Mouse (Mus musculus) ES-E14 (cell line): ENCODE data around the gene Tfap4. TPM values are rescaled to one million over a fixed set of nuclear protein-coding genes. Genes with fewer than 3 reads are reported as not detected.
A peak's percentile ranks its signal among the peaks of the same experiment; 100 is the strongest.

Experiments
- DNase-seq: peaks from one replicate; pipeline ENCODE4 v3.0.0-alpha.2; 2013; ENCODE audit warnings: low read depth, low spot score
- H3K27ac ChIP-seq: 2 replicates; pipeline ENCODE4 v1.5.1; 2012; ENCODE audit warnings: low read depth, mild to moderate bottlenecking, low read length, moderate library complexity, mixed read lengths; ENCODE audit not compliant: poor library complexity, insufficient read depth, severe bottlenecking
- H3K36me3 ChIP-seq: 2 replicates; pipeline ENCODE4 v1.6.1; 2012; ENCODE audit warnings: mild to moderate bottlenecking, low read length, moderate library complexity, mixed read lengths; ENCODE audit not compliant: control insufficient read depth, poor library complexity, insufficient read depth, severe bottlenecking
- H3K4me1 ChIP-seq, 2 experiments: fragments of 150-350 bp in 1 of 2; sonication (generic) in 1 of 2; 2 replicates each; pipeline ENCODE4 v1.6.1; 2012; ENCODE audit warnings: low read length in 2 of 2, mild to moderate bottlenecking in 1 of 2, mixed read lengths in 1 of 2; ENCODE audit not compliant: control insufficient read depth in 2 of 2, insufficient read depth in 2 of 2, poor library complexity in 1 of 2
- H3K4me3 ChIP-seq, 2 experiments: fragments of 150-350 bp in 1 of 2; sonication (generic) in 1 of 2; 2 replicates each; pipeline ENCODE4 v1.5.1; 2012; ENCODE audit warnings: low read length in 2 of 2, low read depth in 1 of 2, mild to moderate bottlenecking in 1 of 2, mixed read lengths in 1 of 2; ENCODE audit not compliant: insufficient read depth in 1 of 2, poor library complexity in 1 of 2, severe bottlenecking in 1 of 2
- H3K9ac ChIP-seq: 2 replicates; pipeline ENCODE4 v1.6.1; 2012; ENCODE audit warnings: low read depth, mild to moderate bottlenecking, low read length, mixed read lengths; ENCODE audit not compliant: poor library complexity, insufficient read depth, severe bottlenecking
- H3K9me3 ChIP-seq: fragments of 150-350 bp; sonication (generic); 2 replicates; pipeline ENCODE4 v1.6.1; 2012; ENCODE audit warnings: low read depth, mild to moderate bottlenecking, low read length; ENCODE audit not compliant: control insufficient read depth, insufficient read depth
- CHD2 ChIP-seq: IDR thresholded peaks from 2 replicates; pipeline ENCODE4 v1.6.1; 2014; ENCODE audit warnings: mild to moderate bottlenecking, low read depth, low read length, inconsistent platforms
- HCFC1 ChIP-seq: IDR thresholded peaks from 2 replicates; pipeline ENCODE4 v1.6.1; 2012; ENCODE audit warnings: low read length, inconsistent platforms, borderline replicate concordance; ENCODE audit not compliant: insufficient read depth
- MAFK ChIP-seq: IDR thresholded peaks from 2 replicates; pipeline ENCODE4 v1.6.1; 2014; ENCODE audit warnings: mild to moderate bottlenecking, low read depth, low read length, inconsistent platforms; ENCODE audit not compliant: insufficient read depth
- ZC3H11A ChIP-seq: IDR thresholded peaks from 2 replicates; pipeline ENCODE4 v1.6.1; 2012; ENCODE audit warnings: low read depth, mild to moderate bottlenecking, inconsistent platforms, low read length, borderline replicate concordance
- ZNF384 ChIP-seq: IDR thresholded peaks from 2 replicates; pipeline ENCODE4 v1.6.1; 2012; ENCODE audit warnings: low read depth, low read length, inconsistent platforms
- in situ Hi-C, 2 experiments: fragments of 600-800 bp; cut with MboI; formaldehyde crosslinking; loops; one replicate each; pipeline ENCODE4 v1.15.1; 2025; ENCODE audit warnings: low sequenced_read_pairs in 2 of 2, inconsistent platforms in 1 of 2; ENCODE audit not compliant: unreplicated experiment in 2 of 2
- total RNA-seq: library from RNA; depleted of rRNA; stranded (reverse); fragments of 300-350 nt; gene quantifications from 2 replicates; pipeline ENCODE4 v1.2.3, GENCODE M21; 2012

Tfap4 gene
- total RNA-seq, 1 experiment, result 15.4 TPM

DNA sequence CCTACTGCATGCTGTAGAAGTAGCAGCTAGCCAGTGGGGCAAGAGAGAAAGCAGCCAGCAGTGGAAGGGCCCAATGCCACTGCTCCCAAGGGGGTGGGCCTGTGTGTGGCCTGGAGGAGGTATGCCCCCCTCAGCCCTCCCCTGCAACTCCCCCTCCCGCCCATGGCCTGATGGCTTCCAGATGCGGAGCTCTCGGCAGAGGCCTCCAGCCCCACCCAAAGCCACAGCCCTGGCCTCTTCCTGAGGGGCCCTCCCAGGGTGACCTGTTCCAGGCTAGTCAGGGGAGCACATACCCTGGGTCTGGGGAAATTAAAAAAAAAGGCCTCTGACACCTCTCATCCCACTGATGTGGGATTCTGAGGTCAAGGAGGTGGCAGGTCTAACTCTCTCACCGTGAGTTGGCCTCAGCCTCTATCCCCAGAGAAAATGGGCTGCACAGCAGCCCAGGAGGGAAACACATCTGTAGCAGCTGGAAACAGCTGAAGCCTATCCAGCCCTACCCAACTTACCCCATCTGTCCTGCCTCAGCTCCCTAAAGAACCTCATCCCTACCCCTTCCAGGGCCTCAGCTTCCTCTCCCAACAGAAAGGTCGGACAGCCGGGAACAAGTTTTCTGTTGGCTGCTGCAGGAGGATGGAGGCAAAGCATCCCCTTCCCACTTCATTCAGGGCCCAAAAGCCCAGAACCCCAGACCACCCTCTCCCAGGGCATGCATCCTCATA lies 6.7 kb downstream of the Tfap4 start:
- Histone ChIP-seq H3K9me3 (no peaks in the 10 kb centered on the region), H3K4me3 (no peak overlapping the region), H3K27ac (no peak overlapping the region), H3K9ac (peak overlapping the region; percentile 11; the same call in 1 of the 2 replicates), H3K4me1 (peaks cover 0 to 26% of the 10 kb centered on the region in 2 experiments; a peak in 2 of 4 replicates), H3K36me3 (peaks cover 30% of the 10 kb centered on the region)
- no peak for TF ChIP-seq MAFK
- TF ChIP-seq ZC3H11A, result no peak
- no peak for TF ChIP-seq ZNF384
- TF ChIP-seq CHD2, result no peak
- no peak for TF ChIP-seq HCFC1
- no peak for DNase-seq
- in situ Hi-C loops, result no loop called here

DNA sequence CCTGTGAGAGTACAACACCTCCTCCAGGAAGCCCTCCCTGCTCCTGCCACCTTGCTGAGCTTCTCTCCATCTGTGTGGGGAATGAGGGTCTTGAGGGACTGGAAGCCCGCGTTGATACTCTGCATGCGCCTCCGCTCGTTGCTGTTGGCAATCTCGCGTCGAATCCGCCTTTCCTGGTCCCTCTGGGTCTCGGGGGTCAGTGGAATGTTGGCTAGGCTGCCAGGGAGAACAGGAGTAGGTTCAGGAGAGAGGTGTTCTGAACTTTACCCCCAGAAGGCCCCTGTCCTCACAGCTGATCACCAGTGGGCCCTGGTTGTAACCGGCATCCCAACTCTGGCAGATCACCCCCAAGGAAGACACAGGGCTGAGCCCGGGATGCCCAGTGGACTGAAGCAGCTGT lies 7.8 kb downstream of the Tfap4 start:
- in situ Hi-C loops, result no loop called here
- Histone ChIP-seq H3K9ac (no peak overlapping the region; the same call in 1 of the 2 replicates), H3K4me3 (no peak overlapping the region), H3K27ac (no peak overlapping the region), H3K4me1 (peaks cover 0 to 22% of the 10 kb centered on the region in 2 experiments; a peak in 2 of 4 replicates), H3K36me3 (peaks cover 36% of the 10 kb centered on the region), H3K9me3 (no peaks in the 10 kb centered on the region)
- no peak for DNase-seq
- no peak for TF ChIP-seq CHD2

DNA sequence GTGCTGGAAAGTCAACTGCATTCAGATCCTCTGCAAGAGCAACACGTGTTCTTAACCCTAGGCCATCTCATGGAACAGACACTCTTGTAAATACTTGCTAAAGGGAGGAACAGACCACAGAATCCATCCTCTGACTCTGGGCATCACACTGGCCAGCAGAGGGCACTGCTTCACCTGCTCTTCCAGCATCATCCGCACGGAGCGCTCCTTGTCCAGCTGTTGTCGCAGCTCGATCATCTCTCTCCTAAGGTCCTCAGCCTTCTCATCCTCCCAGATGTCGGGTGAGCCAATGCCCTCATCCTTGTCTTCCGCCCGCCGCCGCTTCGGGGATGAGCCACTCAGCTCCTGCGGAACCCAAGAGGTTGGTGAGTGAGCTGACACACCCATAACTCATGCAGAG lies 8.6 kb downstream of the Tfap4 start:
- Histone ChIP-seq H3K27ac (0 out of 2 replicates have a peak overlapping the region, but pooled peaks have one; percentile 6), H3K4me1 (peaks cover 0 to 21% of the 10 kb centered on the region in 2 experiments; a peak in 2 of 4 replicates), H3K4me3 (no peak overlapping the region), H3K9me3 (no peaks in the 10 kb centered on the region), H3K36me3 (peaks cover 42% of the 10 kb centered on the region), H3K9ac (no peak overlapping the region; the same call in 1 of the 2 replicates)
- peak; percentile 64 for TF ChIP-seq ZNF384
- peak; percentile 42; the same call in 1 of the 2 replicates for TF ChIP-seq ZC3H11A
- TF ChIP-seq CHD2, result no peak
- TF ChIP-seq MAFK, result no peak
- no peak for TF ChIP-seq HCFC1
- in situ Hi-C loops, result no loop called here
- peak; percentile 70 for DNase-seq

DNA sequence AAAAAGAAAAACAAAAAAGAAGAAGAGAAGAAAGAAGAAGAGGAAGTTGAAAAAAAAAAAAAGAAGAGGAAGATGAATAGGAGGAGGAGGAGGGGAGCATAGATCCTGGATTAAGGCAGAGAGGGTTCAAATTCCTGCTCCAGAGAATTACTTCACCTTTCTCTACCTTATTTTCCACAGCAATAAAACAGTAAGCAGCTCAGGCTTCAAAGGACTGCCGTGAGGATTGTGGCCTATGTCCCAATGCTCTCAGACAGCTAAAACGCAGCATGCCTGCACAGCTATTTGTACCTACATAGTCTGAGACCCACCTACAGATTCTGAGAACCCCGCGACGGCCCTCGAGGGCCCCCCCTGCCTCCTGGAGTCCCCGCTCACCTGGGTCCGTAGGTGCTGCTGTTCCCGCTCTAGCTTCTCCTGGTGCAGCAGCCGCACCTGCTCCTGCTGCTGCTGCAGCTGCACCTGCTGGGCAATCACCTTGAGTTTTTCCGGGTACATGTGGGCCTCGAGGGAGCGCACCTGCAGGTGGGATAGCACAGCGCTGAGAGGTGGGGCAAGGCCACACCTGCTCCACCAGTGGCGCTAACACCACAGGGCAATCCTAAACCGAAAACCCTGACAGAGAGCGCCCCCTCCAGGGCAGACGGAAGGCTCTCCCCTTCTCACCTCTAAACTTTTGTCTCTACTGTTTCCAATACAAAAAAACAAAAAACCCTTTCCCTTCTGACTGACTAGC lies 10.5 kb downstream of the Tfap4 start:
- Histone ChIP-seq H3K36me3 (peaks cover 50% of the 10 kb centered on the region), H3K9ac (no peak overlapping the region), H3K27ac (no peak overlapping the region), H3K4me3 (no peak overlapping the region), H3K4me1 (peaks cover 0 to 26% of the 10 kb centered on the region in 2 experiments; a peak in 3 of 4 replicates), H3K9me3 (no peaks in the 10 kb centered on the region)
- TF ChIP-seq ZNF384, result no peak
- TF ChIP-seq HCFC1, result no peak
- no peak for TF ChIP-seq CHD2
- no peak for TF ChIP-seq MAFK
- no peak for TF ChIP-seq ZC3H11A
- in situ Hi-C loops, result no loop called here
- DNase-seq, result peak; percentile 46
